Mouse (Mus musculus) heart, postnatal 4 days (tissue): ENCODE data around the gene Pde4d. TPM values are rescaled to one million over a fixed set of nuclear protein-coding genes. Genes with fewer than 3 reads are reported as not detected.
A peak's percentile ranks its signal among the peaks of the same experiment; 100 is the strongest.

Experiments
- DNase-seq: peaks from one replicate; pipeline ENCODE4 v3.0.0; 2021
- microRNA-seq, 2 experiments: library from miRNA; unstranded; fragments of <30 nt; microRNA quantifications; one replicate each; pipeline ENCODE4 v1.2.0; 2021 to 2022
- total RNA-seq, 2 experiments: library from RNA; stranded (reverse); gene quantifications; 2 replicates each; pipeline ENCODE4 v1.2.3; 2021

Pde4d gene
- total RNA-seq, 2 experiments from 2014 or later: 57.1 to 61.1 TPM

GRCm38 (mm10) chr13:109957953-109958352, 1508.2 kb downstream of the Pde4d start:
- no peak for DNase-seq

DNA sequence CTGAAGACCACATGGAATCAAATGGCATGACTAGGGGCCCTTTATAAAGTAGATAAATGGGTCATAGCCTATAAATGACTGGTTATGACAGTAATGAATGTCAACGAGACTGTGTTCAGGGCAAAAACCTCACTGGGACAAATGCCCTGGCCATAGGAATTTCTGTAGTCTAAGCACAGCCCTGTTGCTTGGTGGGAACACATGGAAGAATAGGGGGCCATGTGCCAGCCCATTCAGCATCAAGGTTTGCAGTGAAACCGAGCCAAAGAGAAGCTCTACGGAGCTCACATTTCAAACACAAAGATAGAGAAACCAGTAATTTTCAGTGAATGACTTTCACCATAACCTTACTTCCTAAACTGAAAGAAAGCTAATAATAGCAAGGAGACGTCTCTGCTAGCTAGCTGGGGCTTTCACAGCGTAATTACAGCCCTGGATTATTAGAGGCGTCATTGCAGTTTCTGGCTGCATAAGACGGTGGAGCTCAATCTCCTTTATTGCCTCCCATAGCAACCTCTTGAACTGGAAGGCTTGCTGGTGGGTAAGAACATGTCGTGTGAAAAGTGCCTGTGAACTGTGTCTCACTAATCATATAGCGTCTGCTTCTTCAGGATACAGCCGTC, 1533.2 kb downstream of the Pde4d start:
- no peak for DNase-seq

GRCm38 (mm10) chr13:109985411-109985810, 1535.7 kb downstream of the Pde4d start:
- no peak for DNase-seq

DNA sequence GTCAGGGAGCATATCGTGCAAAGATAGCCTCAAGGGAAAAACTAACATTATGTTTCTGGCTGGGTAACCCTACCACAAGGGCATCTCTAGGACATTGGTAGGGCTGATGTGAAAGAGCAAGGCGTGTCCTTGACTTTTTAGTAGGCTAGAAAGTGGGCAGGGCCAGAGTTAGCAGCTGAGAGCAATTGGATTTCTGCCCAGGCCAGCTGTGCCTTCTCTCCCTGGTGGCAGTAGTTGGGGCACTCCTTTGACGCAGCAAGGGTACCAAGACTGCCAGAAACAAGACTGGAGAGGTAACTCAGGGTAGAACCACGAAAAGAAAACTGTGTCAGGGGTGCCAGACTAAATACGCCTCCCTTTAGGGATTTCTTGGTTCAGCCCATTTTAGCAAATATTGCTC, 1536.1 kb downstream of the Pde4d start:
- peak; percentile 79 for DNase-seq

DNA sequence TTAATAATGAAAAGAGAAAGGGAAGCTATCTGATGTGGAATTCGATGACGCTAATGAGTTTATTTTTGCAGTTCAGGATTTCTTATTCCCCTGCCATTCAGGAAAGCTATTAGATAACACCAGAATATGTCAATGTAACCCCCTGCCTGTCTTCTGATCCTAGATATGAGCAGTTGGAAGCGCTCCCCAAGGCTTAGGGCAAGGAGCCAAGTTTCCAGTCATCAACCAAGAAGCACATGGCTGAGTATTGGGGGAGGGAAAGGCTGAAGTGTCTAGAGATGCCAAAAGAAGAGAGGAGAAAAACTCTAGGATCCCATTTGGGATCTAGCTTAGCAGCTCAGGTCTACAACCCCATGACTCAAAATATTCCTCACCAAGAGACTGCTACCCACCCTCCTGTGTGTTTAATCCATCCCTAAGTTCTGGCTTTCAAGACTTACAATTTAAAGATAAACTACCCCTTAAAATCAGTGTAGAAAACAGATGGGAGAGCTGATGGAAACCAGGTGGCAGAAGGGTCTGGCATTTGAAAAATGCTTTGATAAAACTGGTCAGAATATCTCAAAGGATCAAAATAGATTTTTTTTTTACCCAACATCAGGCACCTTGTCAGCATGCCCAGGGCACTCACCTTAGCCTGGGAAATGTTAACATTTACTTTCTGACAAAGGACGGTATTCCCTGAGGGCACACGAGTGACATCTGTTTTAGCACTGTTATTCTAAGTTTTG, 1543.2 kb downstream of the Pde4d start:
- DNase-seq: peak; percentile 81

DNA sequence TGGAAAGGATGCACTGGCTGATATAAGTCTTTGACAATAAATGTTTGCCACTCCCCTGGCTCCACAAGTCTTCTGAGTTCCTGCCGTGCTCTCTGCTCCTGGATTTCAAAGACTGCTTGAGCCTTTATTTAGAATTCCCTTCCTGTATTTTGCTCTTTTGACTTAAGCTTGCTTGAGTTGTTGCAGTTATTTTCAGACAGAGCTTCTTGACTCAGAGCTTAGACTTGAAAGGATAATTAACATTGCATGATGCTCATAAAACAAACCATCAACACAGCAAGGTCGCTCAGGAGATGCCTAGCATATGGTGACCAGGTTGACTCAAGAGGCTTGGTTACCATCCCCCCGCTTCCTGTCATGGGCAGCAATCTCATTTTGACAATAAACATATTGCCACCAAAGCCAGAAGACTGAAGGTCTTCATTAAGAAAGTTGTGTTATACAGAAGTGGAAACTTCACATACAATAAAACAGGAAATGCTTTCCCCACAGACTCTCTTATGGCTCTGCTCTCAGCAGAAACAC, 1544.6 kb downstream of the Pde4d start:
- DNase-seq: no peak

DNA sequence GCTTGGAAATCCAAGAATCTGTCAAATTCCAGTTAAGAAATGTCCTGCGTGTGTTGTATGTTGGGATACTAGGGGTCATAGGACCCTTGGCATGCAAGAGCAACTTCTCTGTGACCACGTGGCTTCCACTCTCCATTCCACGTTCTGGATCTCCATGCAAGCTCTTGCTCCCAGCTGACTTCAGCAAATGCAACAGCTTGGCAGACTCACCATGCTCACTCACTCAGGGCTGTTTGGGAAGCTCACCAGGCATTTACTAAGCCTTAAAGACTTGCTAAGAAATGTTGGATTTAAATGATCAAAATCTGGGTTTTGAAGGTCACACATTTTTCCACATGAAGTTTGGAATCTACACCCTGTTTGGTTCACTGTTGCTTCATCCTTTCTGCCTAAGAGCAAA, 1552.3 kb downstream of the Pde4d start:
- no peak for DNase-seq

Small RNAs within 50 kb of the gene (microRNA-seq; reads per million reads assigned to microRNA genes)
- 0 reads per million in 2 experiments for gene Mir1904
- gene Mir582: 6.6 to 8.0 reads per million in 2 experiments

Other genes with a start within 250 kb of the Pde4d start
- under 1 TPM; 0.64 to 0.90 TPM for gene Elovl7, start 235.5 kb upstream of the Pde4d start, total RNA-seq
- 1 to 10 TPM; 4.7 to 8.2 TPM for gene Depdc1b, start 133.6 kb upstream of the Pde4d start, total RNA-seq